Mouse (Mus musculus) neural tube, embryonic 11.5 days (tissue): ENCODE data around the gene Zfp369. TPM values are rescaled to one million over a fixed set of nuclear protein-coding genes. Genes with fewer than 3 reads are reported as not detected.
"Not testable (repeated sequence)": the region's sequence is repeated elsewhere in the genome, so short reads cannot be mapped to it uniquely, and the experiment has no call there.

ENCODE experiments used
- ATAC-seq: fragments of 200-750 bp; cut with Nextera tagmentation; 2 replicates; pipeline ENCODE4 v1.8.0; 2017; ENCODE audit warnings: moderate number of reproducible peaks, mild to moderate bottlenecking, moderate TSS enrichment, moderate library complexity; ENCODE audit not compliant: insufficient read depth, low FRiP score, low TSS enrichment
- DNase-seq: peaks from one replicate; pipeline ENCODE4 v3.0.0-alpha.2; 2015; ENCODE audit warnings: low spot score
- H3K27ac ChIP-seq: fragments of 300-500 bp; sonication (generic); 2 replicates; pipeline ENCODE4 v1.5.1; 2014; ENCODE audit warnings: low read depth, mild to moderate bottlenecking, low read length
- H3K27me3 ChIP-seq: fragments of 300-500 bp; sonication (generic); 2 replicates; pipeline ENCODE4 v1.6.1; 2014; ENCODE audit warnings: mild to moderate bottlenecking, low read length, mixed read lengths; ENCODE audit not compliant: control insufficient read depth, insufficient read depth
- H3K36me3 ChIP-seq: fragments of 300-500 bp; sonication (generic); 2 replicates; pipeline ENCODE4 v1.6.1; 2014; ENCODE audit warnings: mild to moderate bottlenecking, low read length, moderate library complexity, mixed read lengths; ENCODE audit not compliant: control insufficient read depth, insufficient read depth
- H3K4me1 ChIP-seq: fragments of 300-500 bp; sonication (generic); 2 replicates; pipeline ENCODE4 v1.6.1; 2014; ENCODE audit warnings: low read length, mixed read lengths; ENCODE audit not compliant: control insufficient read depth, insufficient read depth
- H3K4me2 ChIP-seq: fragments of 300-500 bp; sonication (generic); 2 replicates; pipeline ENCODE4 v1.6.1; 2014; ENCODE audit warnings: low read depth, mild to moderate bottlenecking, moderate library complexity
- H3K4me3 ChIP-seq: fragments of 300-500 bp; sonication (generic); 2 replicates; pipeline ENCODE4 v1.5.1; 2014; ENCODE audit warnings: low read depth, low read length
- H3K9ac ChIP-seq: fragments of 300-500 bp; sonication (generic); 2 replicates; pipeline ENCODE4 v1.6.1; 2014; ENCODE audit warnings: mild to moderate bottlenecking, low read length
- H3K9me3 ChIP-seq: fragments of 300-500 bp; sonication (generic); 2 replicates; pipeline ENCODE4 v1.6.1; 2016; ENCODE audit warnings: low read length; ENCODE audit not compliant: control insufficient read depth
- WGBS: fragments of 180-500 bp; shearing (Covaris S2); extraction: QIAGEN DNeasy Blood & Tissue Kit; methylation state at CpG from one replicate; pipeline ENCODE4 v1.1.7; 2014; 5-methylcytosine and 5-hydroxymethylcytosine counted together
- polyA plus RNA-seq: library from polyadenylated mRNA; unstranded; fragments of >200 nt; fragmentation: Nextera tagmentation; extraction: Ambion mirVana; gene quantifications from 2 replicates; pipeline ENCODE4 v1.2.1, GENCODE M21; 2014

The Zfp369 gene
- polyA plus RNA-seq, 1 experiment from 2014 or later = 18.0 TPM

DNA sequence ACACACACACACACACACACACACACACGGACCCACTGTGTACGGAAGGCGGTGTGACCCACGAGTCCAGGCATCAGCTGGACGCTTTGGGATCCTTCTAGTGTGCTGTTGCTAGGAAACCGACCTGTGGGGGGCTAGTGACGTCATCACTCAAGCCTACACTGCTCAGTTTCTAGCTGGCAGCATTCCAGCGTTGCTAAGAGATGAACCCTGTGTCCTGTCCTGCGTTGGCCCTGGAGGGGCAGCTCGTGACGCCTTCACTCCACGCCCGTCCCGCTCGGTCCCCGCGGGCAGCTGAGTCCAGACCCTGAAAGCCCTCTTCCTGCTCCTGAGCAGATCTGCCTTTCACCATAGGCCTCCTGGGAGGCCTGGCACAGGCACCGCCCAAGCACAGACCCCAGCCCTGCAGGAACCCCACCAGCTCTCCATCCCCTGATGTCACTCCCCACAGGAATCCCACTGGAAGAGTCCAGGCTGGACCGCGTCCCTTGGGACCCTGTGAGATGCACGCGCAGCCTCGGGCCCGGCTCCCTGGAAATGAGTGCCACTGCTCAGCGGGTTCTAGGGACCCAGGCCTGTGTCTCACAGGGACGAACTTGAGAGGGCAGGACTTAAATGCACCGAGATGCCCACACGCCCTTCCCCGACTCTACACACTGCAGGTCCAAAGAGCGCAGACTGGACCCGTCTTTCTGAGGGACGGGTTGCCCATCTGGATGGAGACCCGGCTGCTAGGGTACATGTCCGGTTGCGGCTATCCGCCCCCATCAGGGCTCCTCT, 20.2 kb upstream of the Zfp369 start:
- Histone ChIP-seq H3K36me3 (no peaks in the 10 kb centered on the region; the same call in none of the 2 replicates), H3K27me3 (no peaks in the 10 kb centered on the region), H3K4me3 (0 out of 2 replicates have a peak overlapping the region, but pooled peaks have one; percentile 12), H3K4me2 (peak overlapping the region; percentile 27; the same call in 1 of the 2 replicates), H3K4me1 (no peaks in the 10 kb centered on the region), H3K27ac (no peak overlapping the region), H3K9ac (no peak overlapping the region), H3K9me3 (peaks cover 39% of the 10 kb centered on the region)
- WGBS = 30% methylated on average over 36 of the region's 36 CpGs
- DNase-seq (peak; percentile 64), ATAC-seq (peak; percentile 81)

DNA sequence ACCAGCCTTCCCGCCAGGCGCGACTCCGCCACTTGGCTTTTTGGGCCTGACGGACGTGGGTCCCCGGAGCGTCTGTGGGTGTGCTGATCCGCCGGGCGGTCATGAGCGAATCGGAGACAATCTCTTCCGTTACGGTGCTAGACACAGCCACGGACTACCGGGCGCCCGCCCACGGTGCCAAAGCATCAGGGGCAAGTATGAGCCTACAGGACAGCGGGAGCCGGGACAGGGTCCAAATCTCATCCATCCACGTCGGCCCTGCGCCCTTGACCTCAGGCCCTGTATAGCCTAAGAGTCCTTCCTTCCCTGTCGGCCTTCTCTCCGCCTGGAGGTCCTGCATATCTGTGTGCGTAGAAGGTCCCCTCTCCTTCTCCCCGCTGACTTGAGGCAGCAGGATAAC, 19.4 kb upstream of the Zfp369 start, which contains the start of gene Gm10775:
Gene Gm10775, plus strand, starts transcription at position 301 of the 400 bp plus-strand sequence.
- ATAC-seq (no peak), DNase-seq (no peak)
- WGBS = 39% methylated on average over 29 of the region's 29 CpGs
- peak within 1 kb of the TSS; percentile 27; the same call in 1 of the 2 replicates for H3K4me2 ChIP-seq
- H3K4me3 ChIP-seq = no peak within 1 kb of the TSS
- H3K9me3 ChIP-seq = peaks cover 46% of the 10 kb centered on the region
- no peaks in the 10 kb centered on the region for H3K4me1 ChIP-seq
- no peak within 1 kb of the TSS for H3K27ac ChIP-seq
- H3K36me3 ChIP-seq = peaks cover 2% of the 10 kb centered on the region
- no peaks in the 10 kb centered on the region for H3K27me3 ChIP-seq
- H3K9ac ChIP-seq = no peak within 1 kb of the TSS

DNA sequence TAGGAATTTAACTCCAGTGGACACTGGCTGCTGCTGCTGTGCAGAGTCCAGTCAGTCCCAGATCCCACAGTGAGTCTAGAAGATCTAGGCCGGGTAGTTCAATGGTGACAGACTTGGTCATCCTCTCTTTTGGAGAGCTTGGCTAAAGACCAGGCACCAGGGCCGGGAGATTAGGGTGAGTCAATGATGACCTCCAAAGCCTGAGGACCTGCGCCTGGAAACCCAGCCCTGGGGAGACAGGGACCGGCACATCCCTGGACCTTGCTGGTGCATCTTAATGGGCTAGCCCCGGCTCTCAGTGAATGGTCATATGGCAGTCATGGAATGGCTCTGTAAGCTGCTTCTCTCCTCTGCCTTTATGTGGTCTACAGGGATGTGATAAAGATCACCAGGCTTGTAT, 16.5 kb upstream of the Zfp369 start:
- Histone ChIP-seq H3K9me3 (peaks cover 52% of the 10 kb centered on the region), H3K4me3 (no peak overlapping the region), H3K27ac (no peak overlapping the region), H3K4me2 (no peak overlapping the region), H3K27me3 (no peaks in the 10 kb centered on the region), H3K9ac (no peak overlapping the region), H3K36me3 (peaks cover 2% of the 10 kb centered on the region), H3K4me1 (no peaks in the 10 kb centered on the region)
- ATAC-seq = no peak
- WGBS = 96% methylated on average over 5 of the region's 5 CpGs
- DNase-seq = no peak

DNA sequence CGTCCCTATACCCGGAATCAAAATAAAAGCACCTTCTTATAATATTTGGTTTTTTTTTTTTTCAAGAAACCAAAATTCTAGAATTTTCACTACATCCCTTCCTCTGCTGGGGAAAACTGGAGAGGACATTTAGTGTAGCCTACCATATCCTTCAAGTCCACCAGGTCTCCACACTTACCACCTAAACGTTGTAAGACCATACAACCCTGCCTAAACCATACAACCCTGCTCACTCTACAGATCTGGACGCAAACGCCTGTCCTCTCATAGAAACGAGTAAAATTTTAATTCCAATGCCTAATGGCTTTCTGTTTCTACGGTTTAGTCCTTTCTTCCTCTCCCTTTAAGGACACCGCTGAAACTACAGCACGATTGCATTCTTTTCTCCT, 626 bp upstream of the Zfp369 start:
- no peaks in the 10 kb centered on the region for H3K27me3 ChIP-seq
- peak overlapping the region; percentile 64 for H3K4me3 ChIP-seq
- H3K36me3 ChIP-seq = 0 out of 2 replicates have a peak, but pooled peaks cover 2% of the 10 kb centered on the region
- H3K4me1 ChIP-seq = no peaks in the 10 kb centered on the region
- ATAC-seq (peak; percentile 47), DNase-seq (no peak)
- H3K27ac ChIP-seq = peak overlapping the region; percentile 67
- H3K9ac ChIP-seq = peak overlapping the region; percentile 75
- peak overlapping the region; percentile 53 for H3K4me2 ChIP-seq
- 11% methylated on average over 9 of the region's 9 CpGs for WGBS
- peaks cover 16% of the 10 kb centered on the region for H3K9me3 ChIP-seq

DNA sequence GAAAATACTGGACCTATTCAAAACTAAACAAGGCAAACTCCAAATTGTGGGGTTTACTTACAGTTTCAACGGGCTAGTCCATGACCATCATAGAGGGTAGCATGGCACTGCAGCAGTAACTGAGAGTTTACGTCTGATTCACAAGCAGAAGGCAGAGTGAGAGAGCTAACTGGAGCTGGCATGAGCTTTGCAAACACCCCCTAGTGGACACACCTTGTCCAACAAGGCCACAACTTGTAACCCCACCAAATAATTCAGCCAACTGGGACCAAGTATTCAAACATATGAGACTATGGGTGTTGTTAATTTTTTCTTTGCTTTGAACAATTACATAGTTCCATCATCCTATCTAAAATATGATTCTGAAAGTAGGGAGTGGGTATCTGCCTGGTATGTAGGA, 8.2 kb downstream of the Zfp369 start:
- 86% methylated on average over 2 of the region's 2 CpGs for WGBS
- ATAC-seq = no peak
- Histone ChIP-seq H3K4me2 (no peak overlapping the region), H3K27ac (no peak overlapping the region), H3K4me1 (no peaks in the 10 kb centered on the region), H3K9ac (no peak overlapping the region), H3K4me3 (no peak overlapping the region), H3K9me3 (peaks cover 29% of the 10 kb centered on the region), H3K36me3 (peaks cover 34% of the 10 kb centered on the region), H3K27me3 (no peaks in the 10 kb centered on the region)
- DNase-seq = no peak

DNA sequence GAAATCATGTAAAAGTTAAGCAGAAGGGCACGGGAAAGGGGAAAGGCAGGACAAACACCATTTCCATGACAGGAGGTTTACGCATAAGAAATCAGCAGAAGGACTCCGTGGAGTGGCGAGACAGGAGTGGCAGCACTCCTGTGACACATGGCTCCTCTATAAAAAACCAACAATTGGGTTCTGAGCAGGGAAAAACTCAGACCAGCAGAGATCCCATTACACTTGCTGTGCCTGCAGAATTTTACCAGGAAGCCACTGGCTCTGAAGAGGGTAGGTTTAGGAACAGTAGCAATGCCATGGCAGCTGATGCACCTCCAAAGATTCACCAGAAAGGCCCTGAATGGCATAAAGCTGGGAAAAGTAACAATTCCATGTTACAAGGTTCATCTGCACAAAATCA, 17.7 kb downstream of the Zfp369 start:
- Histone ChIP-seq H3K27ac (no peak overlapping the region), H3K27me3 (no peaks in the 10 kb centered on the region), H3K36me3 (peaks cover 55% of the 10 kb centered on the region), H3K4me1 (no peaks in the 10 kb centered on the region), H3K9me3 (peaks cover 38% of the 10 kb centered on the region), H3K9ac (no peak overlapping the region), H3K4me3 (no peak overlapping the region), H3K4me2 (no peak overlapping the region)
- DNase-seq (no peak), ATAC-seq (no peak)
- WGBS = 92% methylated on average over 4 of the region's 4 CpGs

DNA sequence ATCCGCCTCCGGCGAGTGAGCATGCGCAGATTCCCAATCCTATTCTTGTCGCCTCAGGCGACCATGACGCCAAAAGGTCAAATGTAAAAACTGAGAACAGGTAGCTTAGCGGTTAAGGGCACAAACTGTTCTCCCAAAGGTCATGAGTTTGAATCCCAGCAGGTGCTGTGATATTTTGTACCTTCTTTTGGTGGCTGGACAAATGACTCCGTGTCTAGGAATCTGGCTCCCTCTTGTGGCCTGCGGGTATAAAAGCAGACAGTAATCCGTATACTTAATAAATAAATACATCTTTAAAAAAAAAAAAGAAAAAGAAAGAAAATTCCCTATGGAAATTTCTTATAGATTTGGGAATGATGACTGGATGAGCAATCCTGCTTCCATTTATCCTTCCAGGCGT, 32.2 kb downstream of the Zfp369 start:
- not testable (repeated sequence) for H3K4me1 ChIP-seq, H3K9ac ChIP-seq, H3K4me3 ChIP-seq, H3K9me3 ChIP-seq, ATAC-seq, H3K36me3 ChIP-seq, H3K27ac ChIP-seq, H3K27me3 ChIP-seq
- DNase-seq = peak; percentile 20
- H3K4me2 ChIP-seq = peak overlapping the region; percentile 30
- WGBS = 40% methylated on average over 12 of the region's 12 CpGs

DNA sequence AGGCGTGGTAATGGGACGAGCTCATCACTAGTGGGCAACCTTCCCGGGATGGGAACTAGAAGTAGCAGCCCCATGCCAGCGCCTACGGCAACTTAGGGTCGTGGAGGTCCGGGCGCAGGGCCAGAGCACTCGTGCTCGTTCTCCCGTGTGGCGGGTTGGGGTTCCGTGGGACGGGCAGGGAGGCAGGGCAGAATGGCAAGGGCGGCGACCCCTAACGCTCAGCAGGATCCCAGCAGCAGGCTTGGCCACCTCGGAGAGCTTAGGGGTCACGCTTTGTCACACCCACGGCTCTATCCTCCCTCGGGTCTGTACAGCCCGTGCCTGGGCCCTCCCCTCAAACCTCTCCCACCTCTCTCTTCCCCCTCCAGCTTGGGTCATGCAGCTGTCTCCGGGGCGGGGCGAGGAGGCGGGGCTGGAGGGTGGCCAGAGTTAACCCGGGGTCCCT, 32.7 kb downstream of the Zfp369 start:
- H3K4me2 ChIP-seq = peak overlapping the region; percentile 30
- H3K9ac ChIP-seq = no peak overlapping the region
- ATAC-seq (peak; percentile 48; the same call in 1 of the 2 replicates), DNase-seq (no peak)
- no peaks in the 10 kb centered on the region for H3K27me3 ChIP-seq
- H3K4me3 ChIP-seq = no peak overlapping the region
- H3K9me3 ChIP-seq = 0 out of 2 replicates have a peak, but pooled peaks cover 4% of the 10 kb centered on the region
- H3K27ac ChIP-seq = no peak overlapping the region
- no peaks in the 10 kb centered on the region for H3K36me3 ChIP-seq
- no peaks in the 10 kb centered on the region for H3K4me1 ChIP-seq
- WGBS = 36% methylated on average over 25 of the region's 27 CpGs

DNA sequence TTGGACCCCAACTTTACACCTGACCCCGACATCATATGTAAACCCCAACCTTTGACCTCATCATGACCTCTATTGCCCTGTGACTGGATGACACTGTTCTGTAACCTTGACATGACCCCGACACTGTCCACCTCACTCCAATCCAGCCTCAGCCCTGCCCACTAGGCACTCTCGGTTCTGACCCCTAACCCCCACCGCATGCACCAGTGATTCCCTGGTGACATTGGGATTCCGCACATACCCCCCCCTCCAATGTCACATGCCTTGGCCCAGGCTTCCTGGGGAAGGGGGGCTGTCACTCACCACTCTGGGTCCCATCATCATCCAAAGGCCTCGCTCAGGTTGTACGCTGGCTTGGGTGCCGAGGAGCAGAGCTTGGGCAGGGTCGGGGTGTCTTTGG, 33.2 kb downstream of the Zfp369 start:
- H3K4me3 ChIP-seq = no peak overlapping the region
- WGBS = 90% methylated on average over 9 of the region's 9 CpGs
- H3K36me3 ChIP-seq = no peaks in the 10 kb centered on the region
- H3K27me3 ChIP-seq = no peaks in the 10 kb centered on the region
- H3K4me1 ChIP-seq = no peaks in the 10 kb centered on the region
- H3K4me2 ChIP-seq = no peak overlapping the region
- no peak for ATAC-seq
- no peak overlapping the region for H3K9ac ChIP-seq
- 0 out of 2 replicates have a peak, but pooled peaks cover 2% of the 10 kb centered on the region for H3K9me3 ChIP-seq
- no peak for DNase-seq
- H3K27ac ChIP-seq = no peak overlapping the region
